Mouse (Mus musculus): ENCODE measurements around the gene Zcchc24. TPM values are rescaled to one million over a fixed set of nuclear protein-coding genes. Genes with fewer than 3 reads are reported as not detected.

The Zcchc24 gene
- polyA plus RNA-seq, 1 experiment from 2014 or later, result 14.2 TPM

GRCm38 (mm10) chr14:25754531-25755484 is 14.0 kb downstream of the Zcchc24 start:
- Histone ChIP-seq H3K4me1 (peaks cover 17% of the 10 kb centered on the region), H3K4me2 (no peak overlapping the region), H3K4me3 (replicated peaks) (no peak overlapping the region), H3K27me3 (no peaks in the 10 kb centered on the region), H3K9ac (no peak overlapping the region), H3K9me3 (no peaks in the 10 kb centered on the region), H3K27ac (no peak overlapping the region), H3K36me3 (replicated peaks) (no peaks in the 10 kb centered on the region)
- WGBS, result 43% methylated on average over 19 of the region's 19 CpGs
- ATAC-seq (ENCODE audit: low FRiP score), result no peak

- H3K4me1 ChIP-seq, result peaks cover 17% of the 10 kb centered on the region
- no peak overlapping the region for H3K4me2 ChIP-seq
- H3K27ac ChIP-seq, result no peak overlapping the region
- WGBS, result 39% methylated on average over 5 of the region's 5 CpGs
- H3K9me3 ChIP-seq, result no peaks in the 10 kb centered on the region
- H3K36me3 ChIP-seq (replicated peaks), result no peaks in the 10 kb centered on the region
- no peak overlapping the region for H3K9ac ChIP-seq
- ATAC-seq (ENCODE audit: low FRiP score), result no peak
- H3K4me3 ChIP-seq (replicated peaks), result no peak overlapping the region
- no peaks in the 10 kb centered on the region for H3K27me3 ChIP-seq
These were observed 15.8 kb downstream of the Zcchc24 start for GRCm38 (mm10) chr14:25753021-25753420.

- peaks cover 17% of the 10 kb centered on the region for H3K4me1 ChIP-seq
- H3K9ac ChIP-seq, result no peak overlapping the region
- no peak overlapping the region for H3K27ac ChIP-seq
- WGBS, result 89% methylated on average over 5 of the region's 5 CpGs
- H3K27me3 ChIP-seq, result no peaks in the 10 kb centered on the region
- no peak for ATAC-seq (ENCODE audit: low FRiP score)
- no peak overlapping the region for H3K4me2 ChIP-seq
- no peak overlapping the region for H3K4me3 ChIP-seq (replicated peaks)
- no peaks in the 10 kb centered on the region for H3K36me3 ChIP-seq (replicated peaks)
- no peaks in the 10 kb centered on the region for H3K9me3 ChIP-seq
These were observed 17.8 kb downstream of the Zcchc24 start for GRCm38 (mm10) chr14:25751067-25751466.

- no peak for ATAC-seq (ENCODE audit: low FRiP score)
- Histone ChIP-seq H3K4me3 (replicated peaks) (no peak overlapping the region), H3K9me3 (no peaks in the 10 kb centered on the region), H3K4me1 (peaks cover 13% of the 10 kb centered on the region), H3K27me3 (no peaks in the 10 kb centered on the region), H3K4me2 (no peak overlapping the region), H3K36me3 (replicated peaks) (no peaks in the 10 kb centered on the region), H3K27ac (no peak overlapping the region), H3K9ac (no peak overlapping the region)
- 84% methylated on average over 2 of the region's 2 CpGs for WGBS
These were observed 18.3 kb downstream of the Zcchc24 start for GRCm38 (mm10) chr14:25750448-25751015.

- Histone ChIP-seq H3K4me2 (no peak overlapping the region), H3K4me3 (replicated peaks) (no peak overlapping the region), H3K27ac (no peak overlapping the region), H3K36me3 (replicated peaks) (no peaks in the 10 kb centered on the region), H3K9me3 (no peaks in the 10 kb centered on the region), H3K27me3 (no peaks in the 10 kb centered on the region), H3K4me1 (0 out of 2 replicates have a peak, but pooled peaks cover 1% of the 10 kb centered on the region), H3K9ac (no peak overlapping the region)
- WGBS, result 53% methylated on average over 13 of the region's 13 CpGs
- ATAC-seq (ENCODE audit: low FRiP score), result no peak
These were observed 19.5 kb downstream of the Zcchc24 start for GRCm38 (mm10) chr14:25749143-25749909.

GRCm38 (mm10) chr14:25747996-25748756 is 20.7 kb downstream of the Zcchc24 start:
- Histone ChIP-seq H3K4me2 (no peak overlapping the region), H3K36me3 (replicated peaks) (no peaks in the 10 kb centered on the region), H3K27ac (no peak overlapping the region), H3K9ac (no peak overlapping the region), H3K4me1 (no peaks in the 10 kb centered on the region), H3K4me3 (replicated peaks) (no peak overlapping the region), H3K9me3 (no peaks in the 10 kb centered on the region), H3K27me3 (no peaks in the 10 kb centered on the region)
- no peak for ATAC-seq (ENCODE audit: low FRiP score)
- 79% methylated on average over 7 of the region's 7 CpGs for WGBS

- ATAC-seq (ENCODE audit: low FRiP score), result no peak
- Histone ChIP-seq H3K27me3 (no peaks in the 10 kb centered on the region), H3K9ac (no peak overlapping the region), H3K4me1 (no peaks in the 10 kb centered on the region), H3K4me2 (no peak overlapping the region), H3K27ac (no peak overlapping the region), H3K9me3 (no peaks in the 10 kb centered on the region), H3K4me3 (replicated peaks) (no peak overlapping the region), H3K36me3 (replicated peaks) (no peaks in the 10 kb centered on the region)
- 84% methylated on average over 21 of the region's 21 CpGs for WGBS
These were observed 21.6 kb downstream of the Zcchc24 start for GRCm38 (mm10) chr14:25746971-25747945.

- H3K4me2 ChIP-seq, result no peak overlapping the region
- no peak for ATAC-seq (ENCODE audit: low FRiP score)
- no peaks in the 10 kb centered on the region for H3K36me3 ChIP-seq (replicated peaks)
- no peak overlapping the region for H3K27ac ChIP-seq
- no peak overlapping the region for H3K4me3 ChIP-seq (replicated peaks)
- no peaks in the 10 kb centered on the region for H3K4me1 ChIP-seq
- 95% methylated on average over 6 of the region's 6 CpGs for WGBS
- H3K9ac ChIP-seq, result no peak overlapping the region
- H3K9me3 ChIP-seq, result no peaks in the 10 kb centered on the region
- no peaks in the 10 kb centered on the region for H3K27me3 ChIP-seq
These were observed 22.5 kb downstream of the Zcchc24 start for GRCm38 (mm10) chr14:25746371-25746770.

GRCm38 (mm10) chr14:25745365-25746184 is 23.3 kb downstream of the Zcchc24 start:
- H3K36me3 ChIP-seq (replicated peaks), result no peaks in the 10 kb centered on the region
- H3K9me3 ChIP-seq, result no peaks in the 10 kb centered on the region
- H3K4me2 ChIP-seq, result no peak overlapping the region
- H3K4me3 ChIP-seq (replicated peaks), result no peak overlapping the region
- H3K27me3 ChIP-seq, result no peaks in the 10 kb centered on the region
- no peaks in the 10 kb centered on the region for H3K4me1 ChIP-seq
- no peak for ATAC-seq (ENCODE audit: low FRiP score)
- 73% methylated on average over 11 of the region's 11 CpGs for WGBS
- no peak overlapping the region for H3K27ac ChIP-seq
- H3K9ac ChIP-seq, result no peak overlapping the region

- ATAC-seq (ENCODE audit: low FRiP score), result no peak
- 92% methylated on average over 5 of the region's 5 CpGs for WGBS
These were observed 25.9 kb downstream of the Zcchc24 start for GRCm38 (mm10) chr14:25742943-25743342.

More at GRCm38 (mm10) chr14:25742943-25743342, 25.9 kb downstream of the Zcchc24 start:
- Histone ChIP-seq H3K9me3 (no peaks in the 10 kb centered on the region), H3K27ac (no peak overlapping the region), H3K36me3 (replicated peaks) (no peaks in the 10 kb centered on the region), H3K27me3 (no peaks in the 10 kb centered on the region), H3K4me2 (no peak overlapping the region), H3K9ac (no peak overlapping the region), H3K4me3 (replicated peaks) (no peak overlapping the region), H3K4me1 (0 out of 2 replicates have a peak, but pooled peaks cover 4% of the 10 kb centered on the region)
